Mouse (Mus musculus): Measurements from ENCODE around the gene Yipf3.
A peak's percentile ranks its signal among the peaks of the same experiment; 100 is the strongest.

Gene Yipf3

DNA sequence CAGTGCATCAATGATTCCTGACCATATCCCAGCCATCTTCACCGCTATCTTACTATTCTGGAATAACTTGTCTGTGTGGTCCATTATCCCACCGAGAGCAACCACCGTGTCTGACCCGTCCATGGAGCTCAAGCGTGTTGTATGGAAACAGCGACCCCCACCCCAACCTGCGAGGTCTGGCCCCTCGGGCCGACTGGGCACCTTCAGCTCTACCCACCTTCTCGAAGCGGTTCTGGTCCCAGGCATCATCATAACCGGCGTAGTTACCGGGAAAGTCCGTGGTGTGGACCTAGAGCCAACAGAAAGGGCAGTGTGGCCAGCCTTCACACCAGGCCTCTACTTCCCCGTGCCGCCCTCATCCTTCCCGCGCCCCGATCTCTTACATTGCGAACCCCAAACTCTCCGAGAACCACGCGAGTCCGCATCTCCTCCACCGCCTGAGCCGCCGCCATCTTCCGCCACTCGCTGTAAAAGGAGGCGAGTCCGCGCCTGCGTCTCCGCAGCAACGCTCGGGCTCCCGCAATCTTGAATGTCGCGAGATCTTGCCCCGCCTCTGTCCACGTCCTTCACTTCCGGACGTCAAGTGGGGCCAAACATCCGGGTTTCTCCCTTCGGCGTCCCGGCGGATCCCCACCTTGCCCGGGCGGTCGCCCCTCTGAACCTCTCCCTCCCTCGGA is at the start of gene Yipf3, which contains the start of gene Polr1c:
Yipf3 (plus strand) TSS at position 569 of the 677 bp plus-strand sequence.
Polr1c (minus strand) TSS at position 543 of the 677 bp plus-strand sequence.
- peak; percentile 95 to 96 for DNase-seq (ENCODE audit: low spot score in 2 of 2)

DNA sequence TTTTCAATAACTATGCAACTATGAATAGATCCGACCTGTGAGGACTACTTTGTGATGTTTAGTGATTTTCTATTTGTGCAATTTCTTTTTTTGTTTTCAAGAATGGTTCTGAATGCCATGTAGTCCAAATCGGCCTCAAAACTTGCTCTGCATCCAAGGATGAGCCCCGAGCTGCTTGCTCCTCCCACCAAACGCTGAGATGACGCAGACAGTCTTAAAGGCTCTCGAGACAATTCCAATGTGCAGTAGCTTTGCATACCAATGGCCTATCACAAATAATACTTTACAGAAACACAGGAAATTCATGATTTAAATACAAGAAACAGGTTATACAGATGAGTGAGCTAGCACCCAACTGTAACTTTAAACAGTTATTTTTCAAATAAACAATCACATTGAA is 46.7 kb upstream of the Yipf3 start:
- no peak for DNase-seq (ENCODE audit: low spot score in 2 of 2)

DNA sequence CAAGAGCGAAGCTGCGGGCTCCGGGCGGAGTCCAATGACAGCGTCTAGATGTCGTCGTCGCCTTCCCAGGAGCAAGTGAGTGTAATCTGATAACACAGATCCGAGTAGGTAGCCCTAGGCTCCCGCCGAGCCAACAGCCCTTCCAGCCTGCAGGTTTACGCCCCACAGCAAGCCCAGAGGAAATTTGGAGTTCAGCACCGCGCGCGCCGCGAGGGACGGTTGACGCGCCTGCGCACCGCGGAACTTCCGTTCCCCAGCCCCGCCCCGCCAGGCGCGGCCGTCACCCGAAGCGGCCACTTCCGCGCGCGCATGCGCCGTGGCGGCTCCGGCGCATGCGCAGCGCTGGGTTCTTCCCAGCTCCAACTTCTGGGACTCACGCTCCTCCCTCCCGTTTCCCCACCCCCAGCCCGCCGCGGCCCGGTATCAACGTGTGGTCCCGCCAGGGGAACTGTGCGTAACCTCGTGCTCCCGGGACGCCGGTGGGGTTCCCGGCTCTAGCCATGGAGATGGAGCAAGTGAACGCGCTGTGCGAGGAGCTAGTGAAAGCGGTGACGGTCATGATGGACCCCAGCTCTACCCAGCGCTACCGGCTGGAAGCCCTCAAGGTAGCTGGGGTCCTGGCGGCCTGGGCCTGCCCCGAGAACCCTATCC is 45.3 kb upstream of the Yipf3 start, which contains the start of the genes Polh and Xpo5:
Polh (minus strand) TSS at position 225 of the 651 bp plus-strand sequence.
Xpo5 (plus strand) TSS at position 362 of the 651 bp plus-strand sequence.
- peak; percentile 92 for DNase-seq (ENCODE audit: low spot score in 2 of 2)

DNA sequence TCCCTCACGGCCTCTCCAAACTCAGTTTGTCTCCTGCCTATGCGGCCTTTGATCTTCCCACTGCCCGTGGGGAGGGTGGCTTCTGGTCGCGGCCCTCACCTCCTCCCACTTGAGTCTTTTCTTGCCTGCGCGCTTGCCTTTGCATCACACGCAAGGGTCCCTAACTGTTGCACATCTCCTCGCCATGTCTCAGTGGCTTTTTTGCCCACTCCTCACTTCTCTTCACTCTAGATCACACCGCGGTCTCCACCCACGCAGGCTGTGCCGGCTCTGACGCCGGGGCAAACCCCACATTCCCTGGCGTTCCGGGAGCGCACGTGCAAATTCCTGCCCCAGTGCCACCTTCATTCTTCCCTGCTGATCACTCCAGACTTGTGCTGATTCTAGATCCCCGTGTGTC is 44.8 kb upstream of the Yipf3 start:
- DNase-seq (ENCODE audit: low spot score in 2 of 2), result no peak

DNA sequence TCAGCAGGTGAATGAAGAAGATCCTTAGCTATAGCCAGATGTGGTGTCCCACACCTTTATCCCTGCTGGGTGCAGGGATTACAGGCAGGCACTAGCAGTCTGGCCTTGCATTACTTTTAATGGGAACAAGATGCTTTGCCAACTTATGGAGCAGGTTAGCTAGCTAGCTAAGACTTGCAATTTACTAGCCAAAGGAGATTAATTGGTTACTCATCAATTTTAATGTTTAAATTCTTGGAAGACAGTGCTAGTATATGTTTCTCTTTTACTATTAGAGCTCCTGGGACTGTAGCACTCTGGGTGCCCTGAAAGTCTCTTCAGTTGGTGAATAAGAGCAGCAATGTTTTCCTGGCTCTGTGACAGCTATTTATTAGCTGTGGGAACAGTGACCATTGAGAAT is 41.2 kb upstream of the Yipf3 start:
- no peak for DNase-seq (ENCODE audit: low spot score in 2 of 2)

DNA sequence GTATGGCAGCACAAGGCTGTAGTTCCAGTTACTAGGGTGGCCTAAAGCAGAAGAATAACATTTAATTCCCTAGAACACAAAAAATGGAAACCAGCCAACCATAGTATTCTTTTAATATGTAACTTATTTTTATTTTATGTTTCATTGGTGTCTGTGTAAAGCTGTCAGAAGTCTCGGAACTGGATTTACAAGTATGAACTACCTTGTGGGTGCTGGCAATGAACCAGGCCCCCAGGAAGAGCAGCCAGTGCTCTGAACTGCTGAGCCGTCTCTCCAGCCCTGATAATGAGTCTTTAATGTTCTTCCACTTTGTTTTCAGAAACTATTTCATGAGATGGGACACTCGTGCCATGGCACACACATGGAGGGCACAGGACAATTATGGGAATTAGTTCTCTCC is 37.3 kb upstream of the Yipf3 start:
- DNase-seq (ENCODE audit: low spot score in 2 of 2), result no peak

DNA sequence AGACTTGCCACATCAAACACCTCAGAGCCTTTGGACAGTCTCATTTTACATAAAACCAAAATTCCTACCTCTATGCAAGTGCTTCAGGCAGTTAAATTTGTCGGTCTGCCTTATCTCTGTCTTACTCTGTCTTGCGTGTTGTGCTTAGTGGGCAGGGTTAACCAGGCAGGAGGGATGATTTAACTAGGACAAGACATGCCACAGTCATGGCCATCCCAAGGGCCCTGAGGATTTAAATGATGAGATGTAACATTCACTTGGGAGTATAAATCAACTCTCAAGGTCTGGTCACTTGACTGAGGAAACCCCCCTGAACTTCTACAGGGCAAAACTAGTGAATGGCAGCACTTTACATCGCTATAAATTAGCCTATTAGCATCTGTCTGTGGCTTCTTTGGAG is 26.3 kb upstream of the Yipf3 start:
- no peak for DNase-seq (ENCODE audit: low spot score in 2 of 2)

DNA sequence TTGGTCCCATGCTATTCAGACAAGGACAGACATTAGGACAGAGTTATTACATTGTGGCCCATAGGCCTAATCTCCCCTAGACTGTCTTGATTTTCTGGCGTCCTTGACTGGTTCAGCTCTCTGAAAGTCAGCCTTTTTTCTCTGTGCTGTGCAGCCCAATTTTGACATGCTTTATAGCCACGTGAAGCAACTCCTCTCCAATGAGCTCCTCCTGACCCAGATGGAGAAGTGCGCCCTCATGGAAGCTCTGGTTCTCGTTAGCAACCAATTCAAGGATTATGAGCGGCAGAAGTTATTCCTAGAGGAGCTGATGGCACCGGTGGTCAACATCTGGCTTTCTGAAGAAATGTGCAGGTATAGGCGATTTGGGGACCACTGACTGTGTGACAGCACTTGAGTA is 20.3 kb upstream of the Yipf3 start:
- DNase-seq (ENCODE audit: low spot score in 2 of 2), result no peak

DNA sequence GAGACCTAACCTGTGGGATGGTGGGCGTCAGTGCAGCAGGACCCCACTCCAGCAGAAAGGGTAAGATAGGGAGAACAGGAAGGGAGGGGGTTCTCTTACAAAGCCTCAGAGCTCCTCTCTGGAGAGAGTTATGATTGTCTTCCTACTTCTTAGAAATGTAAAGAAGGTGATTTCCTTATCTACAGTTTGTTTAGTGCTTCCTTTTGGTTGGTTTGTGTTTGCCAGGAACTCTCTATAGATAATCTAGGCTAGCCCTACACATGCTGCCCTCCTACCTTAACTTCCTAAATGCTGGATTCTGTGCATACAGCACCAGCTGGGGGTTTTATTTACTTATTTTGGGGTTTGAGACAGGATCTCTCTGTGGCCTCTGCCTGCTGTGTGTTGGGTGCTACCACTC is 11.8 kb upstream of the Yipf3 start:
- DNase-seq (ENCODE audit: low spot score in 2 of 2), result no peak

DNA sequence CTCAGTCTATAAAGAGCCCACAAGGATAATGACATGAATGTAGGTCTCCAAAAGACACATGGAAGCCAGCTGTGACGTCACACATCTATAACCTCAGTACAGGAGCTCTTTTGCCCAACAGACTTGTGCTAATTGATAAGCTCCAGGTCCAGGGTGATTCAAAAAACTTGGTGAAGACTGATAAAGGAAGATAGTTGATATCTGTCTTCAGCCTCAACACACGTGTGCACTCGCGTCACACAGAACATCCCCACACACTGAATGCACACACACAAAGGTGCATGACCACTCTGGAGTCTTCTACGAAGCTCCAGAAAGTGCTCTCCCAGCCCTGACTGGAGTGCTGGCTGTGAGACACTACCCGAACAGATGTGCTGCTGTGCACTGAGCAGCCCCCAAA is 10.8 kb upstream of the Yipf3 start:
- no peak for DNase-seq (ENCODE audit: low spot score in 2 of 2)

DNA sequence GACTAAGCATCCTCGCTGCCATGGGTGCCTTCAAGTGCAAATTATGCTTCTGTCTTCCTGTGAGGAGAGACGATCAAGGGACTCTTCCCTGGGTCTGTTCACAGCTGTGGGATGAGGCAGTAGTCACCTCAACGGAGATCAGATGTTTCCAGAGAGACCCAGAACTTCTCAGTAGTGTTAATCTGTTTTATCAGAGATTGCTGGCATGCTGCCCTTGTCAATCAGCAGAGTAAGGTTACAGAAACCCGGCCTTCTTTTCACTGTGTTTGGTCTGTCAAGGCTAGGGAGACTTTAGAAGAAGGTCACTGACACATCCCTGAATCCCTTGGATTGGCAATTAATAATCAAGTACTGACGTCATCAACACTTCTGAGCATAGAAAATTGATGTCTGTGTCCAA is 10.4 kb upstream of the Yipf3 start:
- no peak for DNase-seq (ENCODE audit: low spot score in 2 of 2)

DNA sequence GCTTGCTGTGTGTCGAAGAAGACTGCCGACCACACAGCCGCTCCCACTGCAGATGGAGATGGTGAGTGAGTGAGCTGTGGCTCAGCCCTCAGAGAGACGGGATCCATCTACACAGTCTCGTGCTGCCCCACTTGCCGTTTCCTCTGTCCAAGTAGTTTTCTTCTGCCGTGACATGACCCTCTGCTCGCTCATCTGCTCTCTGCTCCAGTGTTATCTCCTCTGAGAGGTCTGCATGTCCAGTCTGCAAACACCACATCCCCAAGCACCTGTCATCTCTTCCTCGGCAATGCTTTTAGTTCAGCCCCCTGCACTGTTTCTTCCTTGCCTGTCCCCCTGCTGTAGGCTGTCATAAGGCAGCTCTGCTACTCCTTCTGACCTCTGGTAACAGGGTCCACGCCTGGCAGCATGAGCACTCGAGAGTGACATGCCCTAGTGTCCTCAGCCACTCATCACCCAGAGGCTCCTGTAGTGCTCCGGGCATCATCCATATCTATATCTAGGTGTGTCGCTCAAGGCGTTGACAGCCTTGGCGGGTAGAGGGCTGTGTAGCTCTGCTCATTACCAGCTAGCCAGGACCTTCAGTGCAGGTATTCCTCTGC is 8.3 kb upstream of the Yipf3 start:
- no peak for DNase-seq (ENCODE audit: low spot score in 2 of 2)

DNA sequence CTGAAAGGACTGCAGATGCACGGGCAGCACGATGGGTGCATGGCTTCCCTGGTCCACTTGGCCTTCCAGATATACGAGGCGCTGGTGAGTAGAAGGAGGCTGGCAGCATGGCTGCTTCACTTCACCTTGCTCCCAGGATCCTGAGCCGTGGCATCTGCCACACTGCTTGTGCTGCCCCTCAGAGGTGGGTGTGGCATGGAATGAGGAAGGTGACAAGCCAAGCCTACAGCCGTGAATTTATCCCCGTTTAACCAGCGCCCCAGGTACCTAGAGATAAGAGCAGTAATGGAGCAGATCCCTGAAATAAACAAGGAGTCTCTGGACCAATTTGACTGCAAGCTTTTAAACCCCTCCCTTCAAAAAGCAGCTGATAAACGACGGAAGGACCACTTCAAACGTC is 6.4 kb upstream of the Yipf3 start:
- DNase-seq (ENCODE audit: low spot score in 2 of 2), result no peak

DNA sequence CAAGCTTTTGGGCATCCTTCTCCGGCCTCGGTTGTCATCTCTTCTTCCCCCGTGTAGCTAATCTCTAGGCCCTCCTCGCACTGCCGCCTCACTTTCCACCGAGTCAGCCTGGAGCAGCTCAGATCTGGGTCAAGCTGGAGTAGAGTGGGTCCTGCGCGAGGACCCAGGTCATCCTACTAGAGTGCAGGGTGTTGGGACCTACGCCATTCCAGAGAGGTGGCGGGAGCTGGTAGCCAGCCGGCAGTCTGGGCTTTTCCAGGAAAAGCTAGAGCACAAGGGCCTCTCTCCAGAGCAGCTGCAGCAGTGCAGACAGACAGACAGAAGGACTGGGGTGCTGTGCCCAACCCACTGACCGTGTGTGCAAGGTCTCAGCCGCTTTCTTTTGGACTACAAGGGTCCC is 5.6 kb upstream of the Yipf3 start:
- DNase-seq (ENCODE audit: low spot score in 2 of 2), result no peak

DNA sequence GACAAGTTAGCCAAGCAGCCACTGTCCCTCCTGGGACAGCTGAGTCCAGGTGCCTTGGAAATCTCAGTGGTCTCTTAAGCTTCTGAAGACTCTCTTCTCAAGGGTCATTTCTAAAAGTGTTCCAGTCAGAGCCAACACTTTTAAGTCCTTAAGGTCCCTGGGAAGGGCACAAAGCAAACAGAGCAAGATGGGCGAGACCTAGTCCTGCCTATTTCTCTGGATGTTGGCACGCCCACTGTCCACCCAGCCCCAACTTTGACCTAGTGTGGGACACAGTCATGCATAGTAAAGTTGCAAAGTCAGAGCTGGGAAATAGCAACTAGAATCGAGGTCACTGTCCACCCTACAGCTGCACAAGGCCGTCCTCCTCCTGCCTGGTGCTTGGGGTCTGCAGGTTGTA is 4.9 kb upstream of the Yipf3 start:
- no peak for DNase-seq (ENCODE audit: low spot score in 2 of 2)

DNA sequence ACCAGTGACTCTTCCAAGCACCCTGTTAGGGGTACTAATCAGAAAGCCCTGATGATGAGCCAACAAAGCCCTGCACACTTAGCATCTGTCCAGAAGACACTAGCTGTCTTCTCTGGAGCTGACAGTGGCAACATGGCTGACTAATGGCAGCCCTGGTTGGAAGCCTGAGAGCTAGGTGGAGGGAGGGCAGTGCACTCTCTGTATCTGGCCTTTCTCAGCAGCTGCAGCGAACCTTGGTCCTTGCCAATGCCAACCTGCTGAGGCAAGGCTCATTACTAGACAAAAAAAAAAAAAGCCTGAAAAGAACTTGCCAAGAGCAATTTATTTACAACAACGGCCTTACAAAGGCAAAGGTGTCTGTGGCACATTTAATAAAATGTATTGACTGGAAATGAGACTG is 4.3 kb upstream of the Yipf3 start:
- DNase-seq (ENCODE audit: low spot score in 2 of 2), result no peak

DNA sequence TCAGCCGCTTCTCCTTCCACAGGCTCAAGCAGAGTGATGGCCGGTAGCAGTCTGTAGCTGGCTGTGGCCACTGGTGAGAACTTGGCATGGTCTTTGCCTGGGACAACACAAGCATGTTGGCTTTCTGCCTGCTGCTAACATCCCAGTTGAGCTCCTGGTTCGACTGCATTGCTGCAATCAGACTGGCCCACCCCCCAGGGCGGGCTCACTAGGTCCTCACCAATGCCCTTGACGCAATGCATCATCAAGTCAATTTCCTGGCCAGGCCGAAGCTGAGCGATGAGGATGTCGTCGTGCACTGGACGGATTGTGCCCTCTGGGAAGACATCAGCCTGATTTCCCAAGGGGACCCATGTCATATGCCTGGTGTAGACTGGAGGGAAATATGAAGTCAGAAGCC is 3.3 kb upstream of the Yipf3 start:
- no peak for DNase-seq (ENCODE audit: low spot score in 2 of 2)

DNA sequence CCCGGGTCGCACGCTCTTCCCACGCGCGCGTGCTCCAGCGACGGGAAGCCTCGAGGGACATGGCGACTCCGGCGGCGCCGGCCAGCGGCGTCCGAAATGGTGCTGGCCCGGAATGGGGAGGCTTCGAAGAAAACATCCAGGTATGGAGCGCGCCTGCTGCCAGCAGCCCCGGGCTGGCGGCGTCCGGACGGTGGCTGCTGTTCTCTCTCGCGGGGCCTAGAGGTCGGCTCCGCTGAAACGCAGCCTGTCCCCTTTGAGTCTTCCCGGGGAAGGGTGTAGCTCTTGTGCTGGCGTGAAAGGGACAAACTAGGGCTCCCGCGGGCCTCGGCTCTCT is 276 bp downstream of the Yipf3 start:
- no peak for DNase-seq (ENCODE audit: low spot score in 2 of 2)

DNA sequence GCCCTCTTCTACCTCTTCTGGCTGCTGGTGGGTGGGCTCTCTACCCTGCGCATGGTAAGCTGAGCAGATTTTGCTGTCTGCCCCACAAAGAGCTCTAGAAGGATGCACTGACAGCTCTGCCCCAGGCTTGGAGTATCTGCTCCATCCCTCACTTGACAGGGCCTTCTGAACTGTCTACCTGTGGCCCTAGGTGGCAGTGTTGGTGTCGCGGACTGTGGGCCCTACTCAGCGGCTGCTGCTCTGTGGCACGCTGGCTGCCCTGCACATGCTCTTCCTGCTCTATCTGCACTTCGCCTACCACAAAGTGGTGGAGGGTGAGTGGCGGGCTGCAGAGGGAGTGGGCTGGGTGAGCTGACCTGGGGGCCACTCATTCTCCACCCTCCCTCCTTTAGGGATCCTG is 3.3 kb downstream of the Yipf3 start:
- no peak for DNase-seq (ENCODE audit: low spot score in 2 of 2)

DNA sequence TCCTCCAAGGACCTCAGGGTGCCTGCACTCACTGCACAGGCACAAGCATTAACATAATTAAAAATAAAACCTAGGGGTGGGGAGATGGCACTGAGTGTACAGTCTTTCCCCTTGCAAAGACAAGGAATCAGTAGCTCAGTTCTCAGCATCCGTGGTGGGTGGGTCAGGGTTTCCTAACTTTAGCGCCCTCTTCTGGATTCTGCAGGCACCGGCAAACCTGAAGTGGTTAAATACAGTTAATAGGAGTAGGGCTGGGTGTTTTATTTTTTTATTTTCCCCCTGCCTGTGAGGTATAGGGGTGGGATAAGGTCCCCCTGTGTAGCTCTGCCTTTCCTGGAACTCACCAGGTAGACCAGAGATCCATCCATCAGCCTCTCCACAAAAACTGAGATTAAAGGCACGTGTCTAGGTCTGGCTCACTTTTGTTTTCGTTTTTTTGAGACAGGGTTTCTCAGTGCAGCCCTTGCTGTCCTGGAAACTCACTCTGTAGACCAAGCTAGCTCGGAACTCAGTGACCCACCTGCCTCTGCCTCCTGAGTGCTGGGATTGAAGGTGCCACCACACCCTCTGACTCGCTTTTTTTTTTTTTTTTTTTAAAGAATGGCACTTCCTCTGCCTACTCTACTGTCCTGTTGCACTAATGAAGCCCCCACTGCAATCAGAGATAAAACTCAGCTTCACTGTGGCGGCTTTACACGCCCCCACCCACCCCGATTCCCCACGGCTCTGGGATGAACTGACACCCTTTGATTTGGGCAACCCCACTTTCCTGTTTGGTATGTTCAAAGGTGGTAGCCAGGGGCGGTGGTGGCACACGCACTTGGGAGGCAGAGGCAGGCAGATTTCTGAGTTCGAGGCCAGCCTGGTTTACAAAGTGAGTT is 4.9 kb downstream of the Yipf3 start:
- DNase-seq (ENCODE audit: low spot score in 2 of 2), result no peak

DNA sequence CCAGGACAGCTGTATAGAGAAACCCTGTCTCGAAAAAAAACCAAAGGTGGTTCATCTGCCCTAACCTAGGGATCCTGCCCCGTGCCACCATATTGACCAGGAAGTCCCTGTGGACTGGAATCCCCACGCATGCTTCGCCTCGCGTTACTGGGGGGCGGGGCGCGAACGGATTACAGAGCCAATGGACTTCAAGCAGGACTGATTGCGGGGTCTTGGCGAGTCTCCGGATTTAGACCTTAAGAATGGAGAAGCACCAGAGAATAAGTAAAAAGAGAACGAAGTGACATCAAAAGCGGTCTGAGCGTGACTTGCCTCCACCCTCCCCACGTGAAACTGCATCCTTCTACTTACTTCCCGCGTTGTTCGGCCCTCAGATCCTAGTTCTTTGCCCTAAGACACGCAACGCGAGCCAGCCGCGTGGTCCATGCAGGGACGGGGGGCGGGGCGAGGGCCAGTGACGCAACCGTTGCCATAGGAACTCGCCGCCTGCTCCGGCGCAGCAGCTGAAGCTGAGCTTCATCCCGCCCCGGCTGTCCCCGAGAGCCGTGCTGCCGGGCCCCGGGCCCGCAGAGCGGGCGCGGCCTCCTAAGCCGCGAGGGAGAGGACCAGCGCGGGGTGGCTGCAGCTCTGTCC is 5.7 kb downstream of the Yipf3 start, which contains the start of gene Lrrc73:
Lrrc73 (plus strand) TSS at position 80 of the 633 bp plus-strand sequence.
- peak; percentile 81 to 89 for DNase-seq (ENCODE audit: low spot score in 2 of 2)

DNA sequence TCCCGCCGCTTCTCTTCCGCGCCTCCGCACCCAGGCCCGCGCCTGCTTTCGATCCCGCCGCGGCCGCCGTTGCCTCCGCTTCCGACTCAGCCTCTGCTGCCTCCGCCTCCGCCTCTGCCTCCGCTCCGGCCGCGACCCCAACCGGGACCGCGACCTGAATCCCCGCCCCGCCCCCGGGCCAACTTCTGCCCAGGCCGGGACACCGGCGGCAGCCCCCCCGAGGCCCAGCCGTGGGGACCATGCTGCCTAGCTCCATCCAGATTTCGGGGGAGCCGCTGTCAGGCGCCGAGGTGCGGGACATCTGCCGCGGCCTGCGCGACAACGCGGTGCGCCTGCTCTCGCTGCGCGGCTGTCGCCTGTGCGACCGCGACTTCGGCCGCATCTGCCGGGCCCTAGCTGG is 6.2 kb downstream of the Yipf3 start:
- no peak for DNase-seq (ENCODE audit: low spot score in 2 of 2)
